Mouse (Mus musculus) MEL (cell line): ENCODE results near the gene Lrrc31.

ENCODE experiments used
- CTCF ChIP-seq, 3 experiments: IDR thresholded peaks in 2 of 3; conservative IDR thresholded peaks in 1 of 3; 2 replicates each; pipeline ENCODE4 v1.5.1; 2011 to 2012; ENCODE audit warnings: low read length in 3 of 3, low read depth in 2 of 3, mild to moderate bottlenecking in 2 of 3, improper control_type of control experiment in 1 of 3, inconsistent platforms in 1 of 3, mixed read lengths in 1 of 3, moderate library complexity in 1 of 3; ENCODE audit not compliant: control insufficient read depth in 1 of 3, insufficient read depth in 1 of 3, poor library complexity in 1 of 3, severe bottlenecking in 1 of 3
- POLR2A ChIP-seq, 2 experiments: IDR thresholded peaks; 2 replicates each; pipeline ENCODE4 v1.6.1; 2011 to 2012; ENCODE audit warnings: low read length in 2 of 2, mild to moderate bottlenecking in 2 of 2, control low read depth in 1 of 2, improper control_type of control experiment in 1 of 2, low read depth in 1 of 2, moderate library complexity in 1 of 2; ENCODE audit not compliant: control insufficient read depth in 1 of 2, insufficient read depth in 1 of 2, poor library complexity in 1 of 2
- USF2 ChIP-seq, 2 experiments: IDR thresholded peaks; 2 replicates each; pipeline ENCODE4 v1.6.1; 2011 to 2012; ENCODE audit warnings: improper control_type of control experiment in 2 of 2, low read length in 2 of 2, borderline replicate concordance in 1 of 2, inconsistent platforms in 1 of 2, low read depth in 1 of 2, mild to moderate bottlenecking in 1 of 2; ENCODE audit not compliant: insufficient read depth in 1 of 2

GRCm38 (mm10) chr3:30727209-30727608 lies 27.6 kb upstream of the Lrrc31 start:
- no peak for TF ChIP-seq POLR2A (IDR thresholded peaks at IDR 0.05; ENCODE audit: control insufficient read depth in 1 of 2, insufficient read depth in 1 of 2, low read depth in 1 of 2, low read length in 2 of 2, poor library complexity in 1 of 2)
- TF ChIP-seq CTCF (IDR thresholded peaks at IDR 0.05 in 2 of 3, conservative IDR thresholded peaks at IDR 0.05 in 1 of 3; ENCODE audit: control insufficient read depth in 1 of 3, insufficient read depth in 1 of 3, low read depth in 2 of 3, low read length in 3 of 3, poor library complexity in 1 of 3, severe bottlenecking in 1 of 3), result no peak
- TF ChIP-seq USF2 (IDR thresholded peaks at IDR 0.05; ENCODE audit: borderline replicate concordance in 1 of 2, insufficient read depth in 1 of 2, low read depth in 1 of 2, low read length in 2 of 2), result no peak
